Mouse (Mus musculus): ENCODE data around the gene Paxx. TPM values are rescaled to one million over a fixed set of nuclear protein-coding genes. Genes with fewer than 3 reads are reported as not detected.
A peak's percentile ranks its signal among the peaks of the same experiment; 100 is the strongest.

Gene Paxx
- 93.1 and 109 TPM in 2 replicates for polyA plus RNA-seq (2014; fragmentation: Nextera tagmentation; extraction: Ambion mirVana)

GRCm38 (mm10) chr2:25460551-25461309 is at the start of gene Paxx:
TSS of gene Paxx (minus strand) at chr2:25461094.
- Histone ChIP-seq H3K9me3 (ENCODE audit: control insufficient read depth, low read length) (no peaks in the 10 kb centered on the region), H3K4me2 (replicated peaks) (peak within 1 kb of the TSS; percentile 81), H3K4me3 (replicated peaks; ENCODE audit: low read length) (peak within 1 kb of the TSS; percentile 51), H3K9ac (peak within 1 kb of the TSS; percentile 78), H3K27ac (peak within 1 kb of the TSS; percentile 93), H3K4me1 (replicated peaks; ENCODE audit: control insufficient read depth, insufficient read depth, low read length) (peaks cover 20% of the 10 kb centered on the region), H3K27me3 (ENCODE audit: control insufficient read depth, insufficient read depth, low read length) (no peaks in the 10 kb centered on the region), H3K36me3 (replicated peaks; ENCODE audit: control insufficient read depth, insufficient read depth) (peaks cover 17% of the 10 kb centered on the region)
- ATAC-seq (ENCODE audit: low FRiP score) (peak; percentile 90), DNase-seq (ENCODE audit: low spot score) (peak; percentile 90)
- under 1% methylated on average over 48 of the region's 48 CpGs for WGBS

GRCm38 (mm10) chr2:25509912-25510311 is 49.0 kb upstream of the Paxx start:
- Histone ChIP-seq H3K27ac (no peak overlapping the region), H3K4me1 (replicated peaks; ENCODE audit: control insufficient read depth, insufficient read depth, low read length) (no peaks in the 10 kb centered on the region), H3K9ac (no peak overlapping the region), H3K36me3 (replicated peaks; ENCODE audit: control insufficient read depth, insufficient read depth) (peaks cover 12% of the 10 kb centered on the region), H3K4me3 (replicated peaks; ENCODE audit: low read length) (no peak overlapping the region), H3K4me2 (replicated peaks) (no peak overlapping the region), H3K27me3 (ENCODE audit: control insufficient read depth, insufficient read depth, low read length) (no peaks in the 10 kb centered on the region), H3K9me3 (ENCODE audit: control insufficient read depth, low read length) (no peaks in the 10 kb centered on the region)
- 64% methylated on average over 3 of the region's 3 CpGs for WGBS
- DNase-seq (ENCODE audit: low spot score) (no peak), ATAC-seq (ENCODE audit: low FRiP score) (no peak)

GRCm38 (mm10) chr2:25506964-25507363 is 46.1 kb upstream of the Paxx start:
- H3K4me2 ChIP-seq (replicated peaks) = no peak overlapping the region
- H3K9ac ChIP-seq = no peak overlapping the region
- H3K4me1 ChIP-seq (replicated peaks; ENCODE audit: control insufficient read depth, insufficient read depth, low read length) = peaks cover 3% of the 10 kb centered on the region
- H3K36me3 ChIP-seq (replicated peaks; ENCODE audit: control insufficient read depth, insufficient read depth) = peaks cover 37% of the 10 kb centered on the region
- H3K27ac ChIP-seq = no peak overlapping the region
- ATAC-seq (ENCODE audit: low FRiP score) (no peak), DNase-seq (ENCODE audit: low spot score) (no peak)
- 27% methylated on average over 5 of the region's 5 CpGs for WGBS
- no peak overlapping the region for H3K4me3 ChIP-seq (replicated peaks; ENCODE audit: low read length)
- H3K9me3 ChIP-seq (ENCODE audit: control insufficient read depth, low read length) = no peaks in the 10 kb centered on the region
- no peaks in the 10 kb centered on the region for H3K27me3 ChIP-seq (ENCODE audit: control insufficient read depth, insufficient read depth, low read length)

- Histone ChIP-seq H3K9ac (no peak overlapping the region), H3K4me1 (replicated peaks; ENCODE audit: control insufficient read depth, insufficient read depth, low read length) (peaks cover 11% of the 10 kb centered on the region), H3K9me3 (ENCODE audit: control insufficient read depth, low read length) (no peaks in the 10 kb centered on the region), H3K36me3 (replicated peaks; ENCODE audit: control insufficient read depth, insufficient read depth) (peaks cover 37% of the 10 kb centered on the region), H3K27ac (no peak overlapping the region), H3K4me2 (replicated peaks) (no peak overlapping the region), H3K27me3 (ENCODE audit: control insufficient read depth, insufficient read depth, low read length) (no peaks in the 10 kb centered on the region), H3K4me3 (replicated peaks; ENCODE audit: low read length) (no peak overlapping the region)
- 95% methylated on average over 4 of the region's 4 CpGs for WGBS
- DNase-seq (ENCODE audit: low spot score) = no peak
- ATAC-seq (ENCODE audit: low FRiP score) = no peak
These were observed 45.0 kb upstream of the Paxx start for GRCm38 (mm10) chr2:25505860-25506259.

GRCm38 (mm10) chr2:25505000-25505399 is 44.1 kb upstream of the Paxx start:
- H3K36me3 ChIP-seq (replicated peaks; ENCODE audit: control insufficient read depth, insufficient read depth) = peaks cover 37% of the 10 kb centered on the region
- H3K9me3 ChIP-seq (ENCODE audit: control insufficient read depth, low read length) = no peaks in the 10 kb centered on the region
- peaks cover 11% of the 10 kb centered on the region for H3K4me1 ChIP-seq (replicated peaks; ENCODE audit: control insufficient read depth, insufficient read depth, low read length)
- 86% methylated on average over 1 of the region's 1 CpGs for WGBS
- H3K27ac ChIP-seq = no peak overlapping the region
- H3K4me3 ChIP-seq (replicated peaks; ENCODE audit: low read length) = no peak overlapping the region
- DNase-seq (ENCODE audit: low spot score) = no peak
- H3K27me3 ChIP-seq (ENCODE audit: control insufficient read depth, insufficient read depth, low read length) = no peaks in the 10 kb centered on the region
- H3K4me2 ChIP-seq (replicated peaks) = no peak overlapping the region
- no peak overlapping the region for H3K9ac ChIP-seq
- no peak for ATAC-seq (ENCODE audit: low FRiP score)

GRCm38 (mm10) chr2:25504538-25504937 is 43.6 kb upstream of the Paxx start:
- Histone ChIP-seq H3K9me3 (ENCODE audit: control insufficient read depth, low read length) (no peaks in the 10 kb centered on the region), H3K27ac (no peak overlapping the region)
- no peak for ATAC-seq (ENCODE audit: low FRiP score)

GRCm38 (mm10) chr2:25502726-25503125 is 41.8 kb upstream of the Paxx start:
- H3K9me3 ChIP-seq (ENCODE audit: control insufficient read depth, low read length) = no peaks in the 10 kb centered on the region
- no peak overlapping the region for H3K4me2 ChIP-seq (replicated peaks)
- H3K36me3 ChIP-seq (replicated peaks; ENCODE audit: control insufficient read depth, insufficient read depth) = peaks cover 37% of the 10 kb centered on the region
- H3K27ac ChIP-seq = no peak overlapping the region
- 95% methylated on average over 3 of the region's 3 CpGs for WGBS
- no peak overlapping the region for H3K9ac ChIP-seq
- ATAC-seq (ENCODE audit: low FRiP score) (no peak), DNase-seq (ENCODE audit: low spot score) (no peak)
- H3K27me3 ChIP-seq (ENCODE audit: control insufficient read depth, insufficient read depth, low read length) = no peaks in the 10 kb centered on the region
- peaks cover 11% of the 10 kb centered on the region for H3K4me1 ChIP-seq (replicated peaks; ENCODE audit: control insufficient read depth, insufficient read depth, low read length)
- no peak overlapping the region for H3K4me3 ChIP-seq (replicated peaks; ENCODE audit: low read length)

More at GRCm38 (mm10) chr2:25504538-25504937, 43.6 kb upstream of the Paxx start:
- peaks cover 11% of the 10 kb centered on the region for H3K4me1 ChIP-seq (replicated peaks; ENCODE audit: control insufficient read depth, insufficient read depth, low read length)
- DNase-seq (ENCODE audit: low spot score) = no peak
- no peaks in the 10 kb centered on the region for H3K27me3 ChIP-seq (ENCODE audit: control insufficient read depth, insufficient read depth, low read length)
- H3K36me3 ChIP-seq (replicated peaks; ENCODE audit: control insufficient read depth, insufficient read depth) = peaks cover 37% of the 10 kb centered on the region
- no peak overlapping the region for H3K9ac ChIP-seq
- no peak overlapping the region for H3K4me3 ChIP-seq (replicated peaks; ENCODE audit: low read length)
- H3K4me2 ChIP-seq (replicated peaks) = no peak overlapping the region
- WGBS = 92% methylated on average over 19 of the region's 19 CpGs

- 81% methylated on average over 20 of the region's 20 CpGs for WGBS
- DNase-seq (ENCODE audit: low spot score) = no peak
- peaks cover 37% of the 10 kb centered on the region for H3K36me3 ChIP-seq (replicated peaks; ENCODE audit: control insufficient read depth, insufficient read depth)
These were observed 40.9 kb upstream of the Paxx start, which contains the start of gene C8g for GRCm38 (mm10) chr2:25501593-25502486. TSS of gene C8g (minus strand) at chr2:25501719.

More at GRCm38 (mm10) chr2:25501593-25502486, 40.9 kb upstream of the Paxx start, which contains the start of gene C8g:
- H3K9ac ChIP-seq = peak within 1 kb of the TSS; percentile 92
- H3K27ac ChIP-seq = peak within 1 kb of the TSS; percentile 72
- H3K4me3 ChIP-seq (replicated peaks; ENCODE audit: low read length) = peak within 1 kb of the TSS; percentile 71
- H3K9me3 ChIP-seq (ENCODE audit: control insufficient read depth, low read length) = no peaks in the 10 kb centered on the region
- H3K4me1 ChIP-seq (replicated peaks; ENCODE audit: control insufficient read depth, insufficient read depth, low read length) = peaks cover 11% of the 10 kb centered on the region
- H3K27me3 ChIP-seq (ENCODE audit: control insufficient read depth, insufficient read depth, low read length) = no peaks in the 10 kb centered on the region
- no peak; the same call in 1 of the 2 replicates for ATAC-seq (ENCODE audit: low FRiP score)
- H3K4me2 ChIP-seq (replicated peaks) = peak within 1 kb of the TSS; percentile 97
